Mouse (Mus musculus): ENCODE measurements around the gene Chchd6. TPM values are rescaled to one million over a fixed set of nuclear protein-coding genes. Genes with fewer than 3 reads are reported as not detected.
A peak's percentile ranks its signal among the peaks of the same experiment; 100 is the strongest.

Chchd6 gene
- polyA plus RNA-seq, 1 experiment = 60.1 TPM

DNA sequence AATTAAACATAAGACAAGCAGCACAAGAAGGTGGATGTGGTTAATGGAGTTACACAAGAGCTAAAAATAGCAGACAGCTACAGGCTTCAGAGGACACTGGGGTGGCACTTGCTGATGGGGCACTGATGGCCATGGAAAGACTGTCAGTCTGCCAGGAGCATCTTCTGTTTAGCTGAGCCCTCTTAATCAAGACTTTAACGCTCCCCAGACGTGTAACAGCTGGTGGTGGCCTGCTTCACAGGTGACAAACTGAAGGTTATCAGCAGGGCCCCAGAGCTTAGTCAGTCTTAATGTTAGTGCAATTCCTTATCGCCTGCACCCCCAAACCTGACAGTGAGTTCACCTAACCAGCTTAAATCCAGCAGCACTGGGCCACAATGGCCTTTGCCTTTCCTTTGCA, 46.3 kb downstream of the Chchd6 start:
- TF ChIP-seq POLR2A (IDR thresholded peaks at IDR 0.05; ENCODE audit: borderline replicate concordance, extremely low read depth, low read depth, low read length) (no peak), CTCF (IDR thresholded peaks at IDR 0.05; ENCODE audit: insufficient read depth, low read length) (no peak)
- Histone ChIP-seq H3K4me3 (replicated peaks; ENCODE audit: extremely low read depth, low read depth, low read length) (no peak overlapping the region), H3K4me1 (ENCODE audit: control insufficient read depth, insufficient read depth, low read length) (0 out of 2 replicates have a peak, but pooled peaks cover 3% of the 10 kb centered on the region)
- WGBS = 85% methylated on average over 3 of the region's 3 CpGs
- no peak for DNase-seq

DNA sequence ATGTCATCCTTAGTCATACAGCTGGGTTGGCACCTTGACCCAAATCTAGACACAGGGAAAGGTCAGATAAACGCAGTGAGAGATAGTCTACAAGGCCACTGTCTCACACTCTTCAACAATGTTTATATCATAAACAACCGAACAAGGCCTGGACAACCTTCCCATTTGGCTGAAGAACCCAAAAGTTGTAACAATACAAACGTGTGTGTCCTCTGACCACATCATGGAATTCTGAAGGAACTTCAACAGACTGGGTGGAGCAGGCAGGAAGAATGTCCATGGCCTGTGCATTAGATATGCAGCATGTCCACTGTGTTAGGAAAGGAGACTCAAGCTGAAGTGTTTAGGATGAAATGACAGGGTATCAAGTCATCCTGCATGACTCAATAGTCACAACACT, 47.5 kb downstream of the Chchd6 start:
- Histone ChIP-seq H3K4me3 (replicated peaks; ENCODE audit: extremely low read depth, low read depth, low read length) (no peak overlapping the region), H3K4me1 (ENCODE audit: control insufficient read depth, insufficient read depth, low read length) (0 out of 2 replicates have a peak, but pooled peaks cover 1% of the 10 kb centered on the region)
- TF ChIP-seq POLR2A (IDR thresholded peaks at IDR 0.05; ENCODE audit: borderline replicate concordance, extremely low read depth, low read depth, low read length) (no peak), CTCF (IDR thresholded peaks at IDR 0.05; ENCODE audit: insufficient read depth, low read length) (no peak)
- no peak for DNase-seq
- WGBS = 53% methylated on average over 3 of the region's 3 CpGs

DNA sequence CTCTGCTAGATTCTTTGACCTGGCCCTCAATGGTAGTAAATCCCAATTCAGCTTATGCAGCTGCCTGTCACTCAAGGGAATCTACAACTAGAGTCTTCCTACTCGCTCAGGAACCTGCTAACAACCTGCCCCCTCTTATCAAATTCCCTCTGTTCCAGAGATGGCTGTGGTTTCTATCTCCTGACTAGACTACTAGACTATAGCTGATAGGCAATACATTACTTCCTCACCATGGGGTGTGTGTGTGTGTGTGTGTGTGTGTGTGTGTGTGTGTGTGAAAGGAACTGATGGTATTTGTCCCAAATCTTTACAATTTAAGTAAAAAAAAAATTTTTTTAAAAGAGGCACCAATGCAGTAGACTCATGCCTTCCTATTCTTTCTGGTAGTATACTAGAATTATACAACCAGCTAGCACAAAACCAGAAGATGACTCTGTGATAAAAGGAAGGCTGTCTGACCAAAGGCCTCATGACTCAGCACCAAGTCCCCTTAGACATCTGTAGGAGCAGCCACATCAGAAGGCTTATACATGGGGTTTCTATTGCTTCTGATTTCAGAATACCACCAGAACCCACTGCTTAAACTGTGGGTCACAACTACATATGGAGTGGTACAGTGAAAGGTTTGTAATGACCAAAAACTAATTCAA, 57.2 kb downstream of the Chchd6 start:
- Histone ChIP-seq H3K4me3 (replicated peaks; ENCODE audit: extremely low read depth, low read depth, low read length) (no peak overlapping the region), H3K4me1 (ENCODE audit: control insufficient read depth, insufficient read depth, low read length) (no peaks in the 10 kb centered on the region)
- no peak for TF ChIP-seq POLR2A (IDR thresholded peaks at IDR 0.05; ENCODE audit: borderline replicate concordance, extremely low read depth, low read depth, low read length)
- DNase-seq = no peak
- WGBS = 94% methylated on average over 1 of the region's 1 CpGs

DNA sequence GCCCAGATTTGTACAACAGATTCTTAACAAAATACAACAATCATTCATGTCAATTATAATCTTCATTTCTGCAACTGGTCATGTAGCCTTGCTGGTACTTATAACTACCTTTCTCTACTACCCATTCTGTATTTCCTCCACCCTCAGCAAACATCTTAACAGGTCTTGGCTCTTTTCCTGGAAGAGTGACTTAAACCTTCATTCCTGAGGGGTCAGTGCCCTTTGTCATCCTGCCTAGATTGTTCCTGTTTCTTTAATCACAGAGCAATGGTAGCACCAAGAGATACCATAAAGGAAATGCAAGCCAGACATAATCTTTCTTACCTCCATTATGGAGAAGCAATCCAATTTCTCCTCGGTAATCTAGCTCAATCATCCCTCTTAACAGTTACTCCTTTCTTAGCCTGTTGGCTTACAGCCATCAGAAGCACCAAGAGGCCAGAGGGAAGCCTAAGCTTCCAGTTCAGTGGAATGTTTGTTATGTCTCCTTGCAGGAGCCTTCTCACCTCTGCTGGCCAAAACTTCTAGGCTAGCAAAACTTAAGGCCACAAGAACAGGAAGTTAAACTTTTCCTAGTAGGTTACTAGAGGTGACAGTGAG, 59.7 kb downstream of the Chchd6 start:
- H3K4me3 ChIP-seq (replicated peaks; ENCODE audit: extremely low read depth, low read depth, low read length) = no peak overlapping the region
- WGBS = 20% methylated on average over 1 of the region's 1 CpGs
- H3K4me1 ChIP-seq (ENCODE audit: control insufficient read depth, insufficient read depth, low read length) = no peaks in the 10 kb centered on the region
- no peak for DNase-seq
- no peak for TF ChIP-seq POLR2A (IDR thresholded peaks at IDR 0.05; ENCODE audit: borderline replicate concordance, extremely low read depth, low read depth, low read length)
- TF ChIP-seq CTCF (IDR thresholded peaks at IDR 0.05; ENCODE audit: insufficient read depth, low read length) = no peak

DNA sequence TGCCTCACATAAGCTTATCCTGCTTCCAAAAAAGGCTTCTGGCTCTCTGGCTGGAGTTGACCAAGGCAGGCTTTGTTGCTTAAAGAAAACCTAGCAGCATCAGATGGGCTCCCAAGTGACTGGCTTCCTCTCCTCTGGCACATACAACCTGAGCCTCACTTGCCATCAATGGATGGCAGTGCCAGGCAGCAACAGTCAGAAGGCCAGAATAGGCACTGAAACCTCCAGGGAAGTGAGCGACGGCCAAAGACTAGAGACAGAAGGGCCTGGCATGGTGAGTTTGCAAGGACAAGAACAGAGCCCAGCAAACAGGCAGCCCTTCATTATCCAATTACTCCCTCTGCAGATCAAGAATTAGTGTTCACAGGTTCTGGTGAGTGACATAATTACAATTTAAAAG, 70.7 kb downstream of the Chchd6 start:
- WGBS = 98% methylated on average over 2 of the region's 2 CpGs
- H3K4me1 ChIP-seq (ENCODE audit: control insufficient read depth, insufficient read depth, low read length) = no peaks in the 10 kb centered on the region
- TF ChIP-seq POLR2A (IDR thresholded peaks at IDR 0.05; ENCODE audit: borderline replicate concordance, extremely low read depth, low read depth, low read length) = no peak
- no peak for TF ChIP-seq CTCF (IDR thresholded peaks at IDR 0.05; ENCODE audit: insufficient read depth, low read length)
- no peak for DNase-seq
- H3K4me3 ChIP-seq (replicated peaks; ENCODE audit: extremely low read depth, low read depth, low read length) = no peak overlapping the region

DNA sequence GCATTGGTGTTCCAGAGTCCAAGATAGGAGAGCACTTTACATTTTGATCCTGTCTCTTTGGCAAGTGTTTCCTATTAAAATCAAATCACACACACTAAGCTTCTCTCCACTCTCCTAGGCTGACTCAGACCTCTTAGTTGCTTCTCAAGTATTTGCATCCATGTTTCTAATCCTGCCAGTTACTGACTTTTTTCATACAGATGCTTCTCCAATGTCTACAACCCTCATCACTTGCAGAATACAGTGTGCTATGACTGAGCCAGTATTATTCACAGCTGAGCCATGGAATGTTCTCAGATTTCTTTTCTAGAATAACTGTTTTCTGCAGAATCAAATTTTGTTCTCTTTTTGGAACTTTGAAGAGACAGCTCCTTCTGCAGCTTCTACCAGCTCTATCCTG, 85.3 kb downstream of the Chchd6 start:
- TF ChIP-seq CTCF (IDR thresholded peaks at IDR 0.05; ENCODE audit: insufficient read depth, low read length) (no peak), POLR2A (IDR thresholded peaks at IDR 0.05; ENCODE audit: borderline replicate concordance, extremely low read depth, low read depth, low read length) (no peak)
- Histone ChIP-seq H3K4me3 (replicated peaks; ENCODE audit: extremely low read depth, low read depth, low read length) (no peak overlapping the region), H3K4me1 (ENCODE audit: control insufficient read depth, insufficient read depth, low read length) (no peaks in the 10 kb centered on the region)
- no peak for DNase-seq

DNA sequence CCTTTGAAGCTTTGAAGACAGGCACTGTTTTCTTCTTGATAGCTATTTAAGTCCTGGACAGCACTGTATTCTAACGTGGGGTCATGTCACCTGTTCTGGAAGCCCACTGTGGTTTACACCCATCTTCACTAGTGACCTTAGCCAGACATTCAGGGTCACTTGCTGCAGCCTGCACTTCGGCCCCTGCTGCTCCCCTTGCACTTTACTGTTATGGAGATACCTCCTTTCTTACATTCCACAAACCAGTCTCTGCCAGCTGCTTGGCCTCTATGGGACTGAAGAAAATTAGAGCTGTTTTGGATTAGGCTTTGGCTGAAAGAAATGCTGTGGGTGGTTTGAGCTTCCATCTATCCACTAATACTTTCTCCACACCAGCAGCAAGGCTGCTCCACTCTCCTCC, 86.7 kb downstream of the Chchd6 start:
- Histone ChIP-seq H3K4me3 (replicated peaks; ENCODE audit: extremely low read depth, low read depth, low read length) (no peak overlapping the region), H3K4me1 (ENCODE audit: control insufficient read depth, insufficient read depth, low read length) (no peaks in the 10 kb centered on the region)
- WGBS = 58% methylated on average over 2 of the region's 2 CpGs
- no peak for DNase-seq
- TF ChIP-seq CTCF (IDR thresholded peaks at IDR 0.05; ENCODE audit: insufficient read depth, low read length) (no peak), POLR2A (IDR thresholded peaks at IDR 0.05; ENCODE audit: borderline replicate concordance, extremely low read depth, low read depth, low read length) (no peak)

DNA sequence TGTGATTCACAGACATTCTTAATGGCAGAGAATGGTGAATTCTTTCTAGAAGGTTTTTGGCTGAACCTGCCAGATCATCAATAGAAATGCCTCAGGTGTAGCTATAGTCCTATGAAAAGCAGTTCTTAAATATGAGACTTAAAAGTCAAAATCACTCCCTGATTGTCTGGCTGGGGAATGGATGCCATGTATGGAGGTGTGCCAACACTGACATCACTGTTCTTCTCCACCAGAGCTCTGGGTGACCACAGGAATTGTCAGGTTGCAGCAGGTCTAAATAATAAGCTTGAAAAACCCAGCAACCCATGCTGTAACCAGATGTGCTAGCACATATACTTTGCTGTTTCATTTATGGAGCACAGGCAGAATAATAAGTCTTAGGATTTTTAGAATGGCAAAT, 87.2 kb downstream of the Chchd6 start:
- TF ChIP-seq CTCF (IDR thresholded peaks at IDR 0.05; ENCODE audit: insufficient read depth, low read length) = no peak
- DNase-seq = no peak
- no peak overlapping the region for H3K4me3 ChIP-seq (replicated peaks; ENCODE audit: extremely low read depth, low read depth, low read length)
- no peaks in the 10 kb centered on the region for H3K4me1 ChIP-seq (ENCODE audit: control insufficient read depth, insufficient read depth, low read length)

DNA sequence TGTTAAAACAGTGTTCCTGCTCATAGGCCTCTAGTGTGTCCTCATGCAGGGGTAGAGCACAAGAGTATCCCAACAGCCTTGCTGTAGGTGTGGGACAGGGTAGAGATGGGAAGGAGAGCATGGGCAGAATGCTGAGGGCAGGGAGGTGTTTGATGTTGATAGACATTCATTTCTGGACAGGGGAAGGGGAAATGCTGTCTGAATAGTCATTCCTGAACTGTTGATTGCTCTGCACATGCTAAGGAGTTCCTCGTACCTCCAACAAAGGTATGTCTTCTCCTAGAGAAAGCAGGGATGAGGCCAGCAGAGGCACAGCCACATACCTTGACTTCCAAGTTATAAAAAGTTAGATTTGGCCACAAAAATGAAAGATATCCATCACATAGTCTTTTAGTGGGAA, 95.5 kb downstream of the Chchd6 start:
- Histone ChIP-seq H3K4me1 (ENCODE audit: control insufficient read depth, insufficient read depth, low read length) (peaks cover 2% of the 10 kb centered on the region; the same call in 1 of the 2 replicates), H3K4me3 (replicated peaks; ENCODE audit: extremely low read depth, low read depth, low read length) (no peak overlapping the region)
- no peak for DNase-seq
- TF ChIP-seq POLR2A (IDR thresholded peaks at IDR 0.05; ENCODE audit: borderline replicate concordance, extremely low read depth, low read depth, low read length) (no peak), CTCF (IDR thresholded peaks at IDR 0.05; ENCODE audit: insufficient read depth, low read length) (no peak)
- 88% methylated on average over 1 of the region's 1 CpGs for WGBS

DNA sequence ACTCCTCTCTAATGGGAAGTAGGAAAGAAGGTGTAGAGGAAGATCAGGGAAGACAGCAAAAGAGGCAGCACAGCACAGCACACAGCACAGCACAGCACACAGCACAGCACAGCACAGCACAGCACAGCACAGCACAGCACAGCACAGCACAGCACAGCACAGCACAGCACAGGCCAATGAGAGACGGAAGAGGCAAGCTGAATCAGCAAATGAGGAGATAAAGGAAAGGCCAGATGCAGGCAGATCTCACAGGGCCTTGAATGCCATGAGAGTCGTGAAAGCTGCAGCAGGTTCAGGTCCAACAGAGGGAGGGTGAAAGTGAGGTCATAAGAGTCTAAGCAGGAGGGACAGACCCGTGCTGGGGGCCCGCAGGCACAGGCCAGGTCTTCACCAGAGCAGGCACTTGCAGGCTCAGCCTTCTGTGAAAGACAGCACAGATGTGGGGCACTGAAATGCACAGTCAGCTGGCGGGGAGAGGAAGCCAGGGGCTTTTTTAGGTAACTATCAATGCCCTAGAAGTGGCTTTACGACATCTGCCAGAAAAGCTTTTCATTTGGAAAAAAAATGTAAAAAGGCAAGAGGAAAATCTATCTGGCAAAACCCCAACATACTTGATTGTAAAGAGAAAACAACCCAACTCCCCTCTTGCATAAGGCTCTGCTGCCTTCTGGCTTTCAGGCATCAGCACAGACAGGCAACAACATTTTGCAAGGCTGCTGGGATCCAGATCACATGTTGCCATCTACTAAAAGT, 96.5 kb downstream of the Chchd6 start:
- no peak for TF ChIP-seq POLR2A (IDR thresholded peaks at IDR 0.05; ENCODE audit: borderline replicate concordance, extremely low read depth, low read depth, low read length)
- TF ChIP-seq CTCF (IDR thresholded peaks at IDR 0.05; ENCODE audit: insufficient read depth, low read length) = no peak
- Histone ChIP-seq H3K4me1 (ENCODE audit: control insufficient read depth, insufficient read depth, low read length) (peaks cover 2% of the 10 kb centered on the region; the same call in 1 of the 2 replicates), H3K4me3 (replicated peaks; ENCODE audit: extremely low read depth, low read depth, low read length) (no peak overlapping the region)
- peak; percentile 16 for DNase-seq
- WGBS = 41% methylated on average over 6 of the region's 6 CpGs
